Mouse (Mus musculus) midbrain, embryonic 10.5 days (tissue): Measurements from ENCODE around the gene Fam187a. TPM values are rescaled to one million over a fixed set of nuclear protein-coding genes. Genes with fewer than 3 reads are reported as not detected.

ENCODE experiments used
- DNase-seq: peaks from one replicate; pipeline ENCODE4 v3.0.0-alpha.2; 2017; ENCODE audit warnings: low spot score
- H3K27ac ChIP-seq: fragments of 300-500 bp; sonication (generic); replicated peaks from 2 replicates; pipeline ENCODE4 v1.5.1; 2016; ENCODE audit warnings: mild to moderate bottlenecking
- H3K27me3 ChIP-seq: fragments of 300-500 bp; sonication (generic); 2 replicates; pipeline ENCODE4 v1.6.1; 2016; ENCODE audit warnings: low read depth, mild to moderate bottlenecking; ENCODE audit not compliant: poor library complexity, severe bottlenecking
- H3K36me3 ChIP-seq: fragments of 300-500 bp; sonication (generic); 2 replicates; pipeline ENCODE4 v1.6.1; 2016; ENCODE audit warnings: mild to moderate bottlenecking, moderate library complexity
- H3K4me1 ChIP-seq: fragments of 300-500 bp; sonication (generic); 2 replicates; pipeline ENCODE4 v1.6.1; 2016
- H3K4me3 ChIP-seq: fragments of 300-500 bp; sonication (generic); 2 replicates; pipeline ENCODE4 v1.5.1; 2016; ENCODE audit warnings: mild to moderate bottlenecking, moderate library complexity
- H3K9me3 ChIP-seq: fragments of 300-500 bp; sonication (generic); replicated peaks from 2 replicates; pipeline ENCODE4 v1.6.1; 2016; ENCODE audit warnings: mild to moderate bottlenecking
- WGBS: fragments of 180-500 bp; shearing (Covaris S2); methylation state at CpG from one replicate; pipeline ENCODE4 v1.1.7; 2016; 5-methylcytosine and 5-hydroxymethylcytosine counted together
- polyA plus RNA-seq: library from polyadenylated mRNA; unstranded; fragments of >200 nt; fragmentation: Nextera tagmentation; extraction: Ambion mirVana; gene quantifications from 2 replicates; pipeline ENCODE4 v1.2.1, GENCODE M21; 2016

Gene Fam187a
- polyA plus RNA-seq, 1 experiment from 2014 or later = not detected

DNA sequence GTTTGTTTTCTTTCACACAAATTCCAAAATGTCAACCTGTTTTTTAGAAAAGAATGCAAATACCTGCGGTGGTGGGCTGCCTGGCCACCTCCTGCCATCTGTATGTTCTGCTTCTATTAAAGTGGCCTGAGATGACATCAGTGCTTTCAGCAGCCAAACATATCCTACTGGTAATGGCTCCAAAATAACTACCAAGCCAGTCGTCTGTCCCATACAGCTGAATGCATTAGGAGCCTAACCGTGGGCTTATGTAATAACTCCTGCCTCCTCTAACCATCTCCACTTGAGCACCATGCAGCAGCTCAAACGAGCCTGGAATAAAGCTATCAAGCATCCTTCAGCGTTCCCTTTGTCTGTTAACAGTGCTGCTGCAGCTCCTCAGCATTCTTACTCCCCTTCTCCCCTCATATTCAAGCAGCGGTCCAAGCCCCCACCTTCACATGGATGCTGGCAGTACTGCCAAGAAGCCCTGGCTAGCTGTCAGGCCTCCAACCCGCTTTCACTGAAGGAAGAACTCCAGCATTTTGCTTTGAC is 10.1 kb upstream of the Fam187a start:
- Histone ChIP-seq H3K36me3 (peaks cover 74% of the 10 kb centered on the region), H3K27me3 (no peaks in the 10 kb centered on the region), H3K4me1 (peaks cover 9% of the 10 kb centered on the region), H3K27ac (no peak overlapping the region), H3K4me3 (no peak overlapping the region), H3K9me3 (no peaks in the 10 kb centered on the region)
- WGBS = 92% methylated on average over 7 of the region's 7 CpGs
- no peak for DNase-seq

DNA sequence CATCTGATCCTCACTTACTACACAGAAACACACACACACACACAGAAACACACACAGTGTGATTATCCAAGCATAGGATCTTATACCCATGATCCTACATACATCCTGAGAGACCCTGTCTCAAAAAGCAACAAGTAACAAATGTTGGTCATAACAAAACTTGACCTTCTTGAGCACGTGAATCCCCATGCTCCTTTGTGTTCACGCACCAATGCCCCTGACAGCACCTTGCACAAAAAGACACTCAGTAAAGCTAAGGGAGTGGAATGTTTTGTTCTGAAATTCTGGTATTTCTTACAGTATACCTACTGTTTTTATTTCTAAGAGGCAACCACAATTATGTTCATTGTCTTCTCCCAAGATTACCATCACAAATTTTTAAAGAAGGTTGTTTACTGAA is 5.4 kb upstream of the Fam187a start:
- peaks cover 36% of the 10 kb centered on the region for H3K36me3 ChIP-seq
- H3K9me3 ChIP-seq = no peaks in the 10 kb centered on the region
- H3K4me3 ChIP-seq = peak overlapping the region; percentile 81
- no peak for DNase-seq
- 73% methylated on average over 2 of the region's 2 CpGs for WGBS
- no peak overlapping the region for H3K27ac ChIP-seq
- peaks cover 14% of the 10 kb centered on the region for H3K27me3 ChIP-seq
- peaks cover 24% of the 10 kb centered on the region for H3K4me1 ChIP-seq

DNA sequence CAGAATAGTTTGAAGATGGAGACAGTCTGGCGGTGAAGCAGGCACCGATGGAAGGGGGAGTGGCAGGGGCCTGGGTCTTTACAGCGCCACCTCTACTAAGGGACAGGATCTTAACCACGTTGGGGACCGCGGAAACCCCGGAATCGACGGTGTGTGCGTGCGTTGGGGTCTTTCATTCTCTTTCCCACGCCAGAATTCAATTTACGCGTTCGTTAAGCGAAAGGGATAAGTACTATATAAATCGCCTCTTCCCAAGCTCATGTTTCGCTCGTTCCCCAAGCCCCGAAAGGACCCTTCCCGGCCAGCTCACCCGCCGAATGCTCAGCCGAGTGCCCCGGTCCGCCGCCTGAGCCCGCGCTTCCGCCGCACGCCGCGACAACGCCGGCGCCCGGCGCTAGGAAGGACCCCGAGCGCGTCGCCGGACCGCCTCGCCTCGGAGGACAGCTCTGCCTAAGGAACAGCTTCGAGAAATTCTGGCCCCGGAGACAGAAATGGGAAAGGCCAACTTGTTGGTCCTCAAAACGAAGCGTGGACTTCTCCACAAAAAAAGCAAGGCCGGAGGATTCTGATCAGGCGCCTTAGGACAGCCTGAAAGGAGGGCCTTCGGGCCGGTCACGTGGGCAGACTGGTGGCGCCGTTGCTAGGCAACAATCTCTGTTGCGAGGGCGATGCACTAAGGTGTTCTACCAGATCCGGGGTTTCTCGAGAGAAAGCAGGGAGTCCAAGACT is 4.2 kb upstream of the Fam187a start, which contains the start of the genes Eftud2 and Ccdc103:
Gene Eftud2, minus strand, starts transcription at position 401 of the 729 bp plus-strand sequence.
Gene Ccdc103, plus strand, starts transcription at position 620 of the 729 bp plus-strand sequence.
- Histone ChIP-seq H3K27me3 (peaks cover 21% of the 10 kb centered on the region), H3K36me3 (peaks cover 24% of the 10 kb centered on the region), H3K4me1 (peaks cover 24% of the 10 kb centered on the region), H3K4me3 (peak within 1 kb of the TSS; percentile 81), H3K9me3 (no peaks in the 10 kb centered on the region), H3K27ac (peak within 1 kb of the TSS; percentile 98)
- WGBS = under 1% methylated on average over 62 of the region's 62 CpGs
- DNase-seq = peak; percentile 93

DNA sequence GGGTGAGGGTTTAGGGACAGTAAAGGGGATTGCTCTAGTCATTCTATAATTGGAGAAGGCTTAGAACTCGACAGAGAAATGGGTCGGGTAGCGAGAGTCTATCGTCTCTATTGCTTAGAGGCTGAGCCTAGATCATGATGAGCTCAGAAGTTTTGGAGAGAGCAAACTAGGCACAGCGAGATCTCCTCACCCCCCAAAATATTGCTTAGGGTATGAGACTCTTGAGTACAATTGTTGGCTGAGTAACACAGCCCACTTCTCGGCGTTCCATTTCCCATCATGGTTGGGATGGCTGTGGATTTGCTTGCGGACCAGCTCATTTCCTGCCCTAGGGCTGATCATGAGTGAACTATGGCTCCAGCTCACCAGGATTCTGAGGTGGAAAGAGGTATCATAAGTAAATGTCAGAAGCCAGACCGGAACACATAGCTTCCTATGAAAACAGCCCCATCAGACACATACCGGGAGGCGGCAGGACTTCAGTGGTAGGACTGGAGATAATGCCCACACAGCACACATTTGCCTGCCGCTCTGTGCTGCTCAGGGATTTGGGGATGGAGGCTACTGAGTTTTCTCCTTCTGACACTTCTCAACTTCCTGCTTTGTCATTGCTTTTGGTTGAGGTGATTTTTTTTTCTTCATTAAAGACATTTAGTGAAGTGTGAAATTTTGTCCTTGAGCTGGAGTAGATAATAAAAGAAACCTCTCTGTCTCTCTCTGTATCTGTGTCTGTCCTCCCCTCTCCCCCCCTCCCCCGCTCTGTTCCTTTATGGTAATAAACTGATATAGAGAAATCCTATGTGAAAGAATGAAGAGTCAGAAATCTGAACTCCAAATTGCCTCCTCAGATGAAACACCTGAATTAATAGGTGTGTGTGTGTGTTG is 3.4 kb upstream of the Fam187a start:
- no peaks in the 10 kb centered on the region for H3K9me3 ChIP-seq
- peaks cover 16% of the 10 kb centered on the region for H3K36me3 ChIP-seq
- H3K27me3 ChIP-seq = peaks cover 22% of the 10 kb centered on the region
- peak overlapping the region; percentile 81 for H3K4me3 ChIP-seq
- peaks cover 24% of the 10 kb centered on the region for H3K4me1 ChIP-seq
- no peak for DNase-seq
- peak overlapping the region; percentile 98 for H3K27ac ChIP-seq
- WGBS = 20% methylated on average over 13 of the region's 13 CpGs

DNA sequence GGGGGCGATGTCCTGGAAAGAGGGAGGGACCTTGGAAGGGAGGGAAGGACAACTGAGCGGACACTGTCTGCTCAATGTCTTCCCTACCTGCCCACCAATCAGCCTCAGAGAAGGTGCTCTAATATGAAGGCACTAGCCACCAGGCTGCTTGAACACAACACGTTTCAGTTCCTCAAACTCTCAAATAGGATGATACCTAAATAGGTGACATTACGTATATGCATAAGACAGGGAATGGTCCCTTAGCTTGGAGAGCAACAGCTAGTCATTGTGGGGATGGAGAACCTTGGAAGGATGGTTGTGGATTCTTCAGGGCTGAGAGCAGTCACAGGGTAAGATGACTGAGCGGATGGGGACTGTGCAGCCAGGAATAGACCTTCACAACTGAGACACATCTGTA is 2.5 kb downstream of the Fam187a start:
- Histone ChIP-seq H3K36me3 (no peaks in the 10 kb centered on the region), H3K9me3 (no peaks in the 10 kb centered on the region), H3K4me3 (no peak overlapping the region), H3K4me1 (0 out of 2 replicates have a peak, but pooled peaks cover 5% of the 10 kb centered on the region), H3K27ac (no peak overlapping the region), H3K27me3 (peaks cover 43% of the 10 kb centered on the region)
- WGBS = 78% methylated on average over 5 of the region's 5 CpGs
- DNase-seq = no peak

DNA sequence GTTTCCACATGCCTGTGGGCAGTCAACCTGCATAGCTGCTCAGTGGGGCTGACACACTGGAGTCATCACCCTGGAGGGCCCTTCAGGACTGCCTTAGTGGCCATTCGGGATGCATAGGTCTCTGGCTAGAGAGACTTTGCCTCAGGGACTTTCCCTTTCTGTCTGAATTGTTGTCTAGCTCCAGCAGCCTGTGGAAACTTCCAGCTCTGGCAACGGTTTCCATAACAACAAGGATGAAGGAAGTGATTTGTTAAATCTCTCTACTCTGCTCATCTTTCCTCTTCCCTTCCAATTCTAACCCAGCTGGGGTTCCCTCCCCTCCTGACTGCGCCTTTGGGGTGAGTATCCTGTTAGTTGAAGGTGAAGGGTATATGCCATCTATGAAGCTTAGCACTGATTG is 3.2 kb downstream of the Fam187a start:
- Histone ChIP-seq H3K4me3 (no peak overlapping the region), H3K36me3 (no peaks in the 10 kb centered on the region), H3K9me3 (no peaks in the 10 kb centered on the region), H3K27me3 (peaks cover 44% of the 10 kb centered on the region), H3K27ac (no peak overlapping the region), H3K4me1 (peaks cover 8% of the 10 kb centered on the region)
- DNase-seq = no peak
- 70% methylated on average over 3 of the region's 3 CpGs for WGBS

DNA sequence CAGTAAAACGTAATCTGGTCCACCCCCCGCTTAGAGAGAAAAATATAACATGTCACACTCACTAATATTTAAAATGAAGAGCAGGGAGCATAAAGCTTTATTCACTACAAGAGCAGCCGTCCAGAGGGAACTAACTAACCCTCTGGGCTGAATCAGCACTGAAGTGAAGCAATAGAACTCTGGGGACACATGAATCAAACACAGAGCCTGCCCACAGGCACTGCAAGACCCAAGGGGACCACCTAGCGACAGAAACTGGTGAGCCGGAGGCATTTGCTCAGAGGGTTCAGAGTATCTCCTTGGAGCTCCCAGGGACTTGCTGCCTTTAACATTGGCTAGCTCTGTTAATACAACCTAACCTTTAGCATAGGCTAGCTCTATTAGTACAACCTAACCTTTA is 5.1 kb downstream of the Fam187a start:
- H3K27me3 ChIP-seq = peaks cover 55% of the 10 kb centered on the region
- H3K4me3 ChIP-seq = no peak overlapping the region

DNA sequence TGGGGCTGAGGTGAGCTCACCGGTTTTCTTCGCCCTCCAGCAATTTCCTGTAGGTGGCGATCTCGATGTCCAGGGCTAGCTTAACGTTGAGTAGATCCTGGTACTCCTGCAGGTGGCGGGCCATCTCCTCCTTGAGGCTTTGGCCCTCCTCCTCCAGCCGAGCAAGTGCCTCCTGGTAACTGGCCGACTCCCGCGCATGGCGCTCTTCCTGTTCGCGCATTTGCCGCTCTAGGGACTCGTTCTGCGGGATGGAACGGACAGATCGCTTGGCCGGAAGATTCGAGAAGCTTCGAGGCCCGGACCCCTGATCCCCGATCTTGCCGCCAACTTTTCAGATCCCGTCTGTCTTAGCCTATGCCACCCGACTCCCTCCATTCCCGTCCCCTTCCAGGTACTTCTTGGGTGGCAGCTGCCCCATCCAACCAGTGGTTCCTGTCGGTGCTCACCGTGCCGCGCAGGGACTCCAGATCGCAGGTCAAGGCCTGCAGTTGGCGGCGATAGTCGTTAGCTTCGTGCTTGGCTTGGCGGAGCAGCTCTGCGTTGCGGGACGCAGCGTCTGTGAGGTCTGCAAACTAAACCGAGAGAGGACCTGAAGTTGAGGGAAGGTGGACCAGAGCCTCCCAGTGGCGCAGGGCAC is 8.2 kb downstream of the Fam187a start:
- Histone ChIP-seq H3K27me3 (peaks cover 74% of the 10 kb centered on the region), H3K9me3 (no peaks in the 10 kb centered on the region), H3K4me3 (peak overlapping the region; percentile 45), H3K36me3 (no peaks in the 10 kb centered on the region), H3K27ac (peak overlapping the region; percentile 67), H3K4me1 (peaks cover 16% of the 10 kb centered on the region)
- DNase-seq = peak; percentile 68
- WGBS = 3% methylated on average over 43 of the region's 43 CpGs

More for the DNA sequence above, 5.1 kb downstream of the Fam187a start:
- Histone ChIP-seq H3K27ac (no peak overlapping the region), H3K36me3 (no peaks in the 10 kb centered on the region), H3K9me3 (no peaks in the 10 kb centered on the region), H3K4me1 (peaks cover 16% of the 10 kb centered on the region)
- DNase-seq = no peak
- 74% methylated on average over 5 of the region's 5 CpGs for WGBS

DNA sequence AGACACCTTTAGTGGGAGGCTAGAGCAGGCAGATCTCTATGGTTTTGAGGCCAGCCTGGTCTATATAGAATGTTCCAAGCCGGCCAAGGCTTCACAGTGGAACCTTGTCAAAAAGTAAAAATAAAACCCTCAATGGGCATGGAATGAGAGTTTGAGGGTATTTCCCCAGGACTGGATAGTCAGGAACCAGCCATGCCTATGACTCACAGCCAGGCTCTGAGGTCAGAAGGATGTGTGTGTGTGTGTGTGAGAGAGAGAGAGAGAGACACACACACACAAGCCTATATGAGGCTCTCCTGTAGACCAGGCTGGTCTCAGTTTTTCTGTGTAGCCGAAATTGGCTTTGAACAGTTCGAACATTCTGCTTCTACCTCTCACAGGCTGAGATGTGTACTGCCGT is 9.7 kb downstream of the Fam187a start:
- 89% methylated on average over 4 of the region's 4 CpGs for WGBS
- Histone ChIP-seq H3K4me1 (peaks cover 14% of the 10 kb centered on the region), H3K27ac (no peak overlapping the region), H3K4me3 (no peak overlapping the region), H3K36me3 (no peaks in the 10 kb centered on the region), H3K27me3 (peaks cover 83% of the 10 kb centered on the region), H3K9me3 (no peaks in the 10 kb centered on the region)
- DNase-seq = no peak

DNA sequence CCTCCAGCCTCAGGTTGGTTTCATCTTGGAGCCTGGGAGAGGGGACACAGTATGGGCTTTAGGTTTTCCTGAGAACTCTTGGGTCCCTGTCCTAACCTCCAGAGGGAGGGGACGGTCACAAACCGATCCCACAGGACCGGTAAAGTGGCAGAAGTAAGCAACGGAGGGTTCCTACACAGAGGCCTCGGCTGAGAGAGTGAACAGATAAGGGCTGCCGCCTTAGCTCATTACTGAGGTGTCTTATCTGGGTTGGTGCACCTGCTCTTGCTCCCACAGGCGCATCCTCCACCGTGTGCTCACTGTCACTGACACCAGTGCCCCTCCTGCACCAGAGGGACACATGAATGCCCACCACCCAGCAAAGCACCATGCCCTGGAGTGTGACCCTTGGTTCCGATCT is 10.8 kb downstream of the Fam187a start:
- Histone ChIP-seq H3K9me3 (no peaks in the 10 kb centered on the region), H3K27ac (no peak overlapping the region), H3K27me3 (peaks cover 81% of the 10 kb centered on the region), H3K4me3 (no peak overlapping the region), H3K4me1 (peaks cover 14% of the 10 kb centered on the region), H3K36me3 (no peaks in the 10 kb centered on the region)
- DNase-seq = no peak
- 79% methylated on average over 9 of the region's 9 CpGs for WGBS

DNA sequence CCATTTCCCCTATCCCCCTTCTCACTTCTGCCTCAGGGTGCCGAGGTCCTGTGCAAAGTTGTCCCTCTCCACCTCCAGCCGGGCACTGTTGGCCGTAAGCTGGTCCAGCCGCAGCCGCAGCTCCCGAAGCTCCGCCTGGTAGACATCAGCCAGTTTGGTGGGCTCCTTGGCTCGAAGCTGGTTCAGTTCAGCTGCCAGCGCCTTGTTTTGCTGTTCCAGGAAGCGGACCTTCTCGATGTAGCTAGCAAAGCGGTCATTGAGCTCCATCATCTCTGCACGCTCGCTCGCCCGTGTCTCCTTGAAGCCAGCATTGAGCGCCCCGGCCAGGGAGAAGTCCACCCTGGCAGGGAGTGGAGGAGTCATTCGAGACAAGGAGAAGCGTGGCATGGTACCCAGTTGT is 11.7 kb downstream of the Fam187a start:
- DNase-seq = no peak
- Histone ChIP-seq H3K36me3 (no peaks in the 10 kb centered on the region), H3K9me3 (no peaks in the 10 kb centered on the region), H3K27ac (no peak overlapping the region), H3K4me1 (peaks cover 18% of the 10 kb centered on the region), H3K4me3 (no peak overlapping the region), H3K27me3 (peaks cover 73% of the 10 kb centered on the region)
- 81% methylated on average over 20 of the region's 20 CpGs for WGBS

DNA sequence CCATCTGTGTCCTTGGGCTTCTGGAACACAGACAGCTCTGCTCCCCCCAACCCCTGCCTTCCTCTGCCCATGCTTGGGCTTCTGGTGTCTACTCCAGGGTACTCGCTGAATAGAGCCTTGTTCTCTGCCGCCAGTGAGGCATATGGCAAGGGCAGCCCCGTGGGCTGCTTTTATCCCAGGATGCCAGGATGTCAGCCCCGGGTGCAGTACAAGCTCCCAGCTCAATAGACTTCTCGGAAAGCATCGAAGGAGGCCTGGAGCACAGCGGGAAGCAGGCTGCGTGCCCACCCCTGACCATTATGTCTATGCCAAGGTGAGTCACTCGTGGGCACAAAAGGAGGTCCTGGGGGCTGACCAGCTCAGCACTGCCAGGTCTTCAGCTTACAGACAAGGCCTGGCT is 13.4 kb downstream of the Fam187a start:
- Histone ChIP-seq H3K4me3 (no peak overlapping the region), H3K36me3 (no peaks in the 10 kb centered on the region), H3K4me1 (peaks cover 16% of the 10 kb centered on the region), H3K27ac (0 out of 2 replicates have a peak overlapping the region, but pooled peaks have one; percentile 30), H3K27me3 (peaks cover 55% of the 10 kb centered on the region), H3K9me3 (no peaks in the 10 kb centered on the region)
- no peak for DNase-seq
- WGBS = 80% methylated on average over 9 of the region's 9 CpGs
